Mouse (Mus musculus) thymus, postnatal 10 days (tissue): ENCODE results near the gene Gm21209.
"Not testable (repeated sequence)": the region's sequence is repeated elsewhere in the genome, so short reads cannot be mapped to it uniquely, and the experiment has no call there.

Source experiments
- DNase-seq, 2 experiments: peaks; one replicate each; pipeline ENCODE4 v3.0.0; 2021; ENCODE audit warnings: low spot score in 2 of 2

The Gm21209 gene

GRCm38 (mm10) chrY:49570856-49571255 is at the start of gene Gm21209:
Gene Gm21209, plus strand, starts transcription at chrY:49571156.
- not testable (repeated sequence) for DNase-seq
